Mouse (Mus musculus) heart, embryonic 15.5 days (tissue): ENCODE measurements around the gene Maml1. TPM values are rescaled to one million over a fixed set of nuclear protein-coding genes. Genes with fewer than 3 reads are reported as not detected.

Experiments
- ATAC-seq: fragments of 200-750 bp; cut with Nextera tagmentation; replicated peaks from 2 replicates; pipeline ENCODE4 v1.8.0; 2017; ENCODE audit warnings: low read depth, moderate TSS enrichment; ENCODE audit not compliant: insufficient number of reproducible peaks, insufficient read depth, low FRiP score
- H3K27ac ChIP-seq: fragments of 300-500 bp; sonication (generic); 2 replicates; pipeline ENCODE4 v1.5.1; 2015; ENCODE audit warnings: mild to moderate bottlenecking, inconsistent platforms
- H3K27me3 ChIP-seq: fragments of 300-500 bp; sonication (generic); 2 replicates; pipeline ENCODE4 v1.6.1; 2015; ENCODE audit warnings: inconsistent platforms
- H3K36me3 ChIP-seq: fragments of 300-500 bp; sonication (generic); 2 replicates; pipeline ENCODE4 v1.6.1; 2015; ENCODE audit warnings: mild to moderate bottlenecking, inconsistent platforms
- H3K4me1 ChIP-seq: fragments of 300-500 bp; sonication (generic); replicated peaks from 2 replicates; pipeline ENCODE4 v1.6.1; 2015; ENCODE audit warnings: inconsistent platforms
- H3K4me2 ChIP-seq: fragments of 300-500 bp; sonication (generic); 2 replicates; pipeline ENCODE4 v1.6.1; 2015; ENCODE audit warnings: inconsistent platforms, mild to moderate bottlenecking, moderate library complexity
- H3K4me3 ChIP-seq: fragments of 300-500 bp; sonication (generic); 2 replicates; pipeline ENCODE4 v1.5.1; 2015; ENCODE audit warnings: mild to moderate bottlenecking, inconsistent platforms
- H3K9ac ChIP-seq: fragments of 300-500 bp; sonication (generic); 2 replicates; pipeline ENCODE4 v1.6.1; 2015; ENCODE audit warnings: mild to moderate bottlenecking, inconsistent platforms
- H3K9me3 ChIP-seq: fragments of 300-500 bp; sonication (generic); replicated peaks from 2 replicates; pipeline ENCODE4 v1.6.1; 2016; ENCODE audit warnings: inconsistent platforms
- WGBS: fragments of 180-500 bp; shearing (Covaris S2); methylation state at CpG from one replicate; pipeline ENCODE4 v1.1.7; 2015; ENCODE audit warnings: mixed read lengths; 5-methylcytosine and 5-hydroxymethylcytosine counted together
- microRNA-seq: library from miRNA; unstranded; fragments of <30 nt; microRNA quantifications from one replicate; pipeline ENCODE4, GENCODE M21; 2016
- polyA plus RNA-seq: library from polyadenylated mRNA; unstranded; fragments of >200 nt; fragmentation: Nextera tagmentation; extraction: Ambion mirVana; gene quantifications from 2 replicates; pipeline ENCODE4 v1.2.1, GENCODE M21; 2015

Gene Maml1
- polyA plus RNA-seq, 1 experiment from 2014 or later: 3.2 TPM

GRCm38 (mm10) chr11:50206037-50206436, 86.1 kb downstream of the Maml1 start:
- Histone ChIP-seq H3K36me3 (peaks cover 68% of the 10 kb centered on the region), H3K4me2 (no peak overlapping the region), H3K4me3 (no peak overlapping the region), H3K27me3 (no peaks in the 10 kb centered on the region), H3K9me3 (no peaks in the 10 kb centered on the region), H3K4me1 (peaks cover 15% of the 10 kb centered on the region), H3K9ac (no peak overlapping the region), H3K27ac (no peak overlapping the region)
- WGBS: 69% methylated on average over 2 of the region's 2 CpGs
- no peak for ATAC-seq

Small RNA genes lying within 50 kb of the gene (microRNA-seq; reads per million reads assigned to microRNA genes)
- gene Mir6919: not detected

Other genes with a start within 250 kb of the Maml1 start
- gene Tbc1d9b, start 160.9 kb downstream of the Maml1 start, polyA plus RNA-seq: 25.6 and 33.8 TPM in 2 replicates
- 7.9 and 12.2 TPM in 2 replicates for gene Mrnip, start 117.9 kb downstream of the Maml1 start, polyA plus RNA-seq
- gene Sqstm1, start 81.5 kb downstream of the Maml1 start, polyA plus RNA-seq: 213 and 270 TPM in 2 replicates
- gene Mgat4b, start 81.4 kb downstream of the Maml1 start, polyA plus RNA-seq: 29.2 and 35.5 TPM in 2 replicates
- 1.6 and 2.6 TPM in 2 replicates for gene Ltc4s, start 53.7 kb downstream of the Maml1 start, polyA plus RNA-seq
- 247 and 251 TPM in 2 replicates for gene Canx, start 33.4 kb upstream of the Maml1 start, polyA plus RNA-seq
- gene Cby3, start 62.2 kb upstream of the Maml1 start, polyA plus RNA-seq: 0.20 and 0.30 TPM in 2 replicates
- 190 and 235 TPM in 2 replicates for gene Hnrnph1, start 84.7 kb upstream of the Maml1 start, polyA plus RNA-seq
- gene Rufy1, start 138.8 kb upstream of the Maml1 start, polyA plus RNA-seq: 25.6 and 28.9 TPM in 2 replicates